Mouse (Mus musculus) CH12.LX (cell line): ENCODE results near the gene Casz1. TPM values are rescaled to one million over a fixed set of nuclear protein-coding genes. Genes with fewer than 3 reads are reported as not detected.

Experiments used
- DNase-seq: peaks from one replicate; pipeline ENCODE4 v3.0.0-alpha.2; 2013; ENCODE audit errors: extremely low read depth
- H3K27ac ChIP-seq: 2 replicates; pipeline ENCODE4 v1.5.1; 2012; ENCODE audit warnings: low read depth, mild to moderate bottlenecking, control low read depth, moderate library complexity; ENCODE audit not compliant: insufficient read depth
- H3K27me3 ChIP-seq: replicated peaks from 2 replicates; pipeline ENCODE3; 2012; ENCODE audit warnings: inconsistent platforms
- H3K36me3 ChIP-seq, 2 experiments: replicated peaks in 1 of 2; 2 replicates each; pipeline versions ENCODE3 to v1.6.1; 2012; ENCODE audit warnings: inconsistent platforms in 1 of 2, low read length in 1 of 2, mild to moderate bottlenecking in 1 of 2, mixed read lengths in 1 of 2, moderate library complexity in 1 of 2; ENCODE audit not compliant: control insufficient read depth in 1 of 2, insufficient read depth in 1 of 2
- H3K4me1 ChIP-seq, 2 experiments: 2 replicates each; pipeline ENCODE4 v1.6.1; 2012; ENCODE audit warnings: inconsistent platforms in 1 of 2, moderate library complexity in 1 of 2; ENCODE audit not compliant: insufficient read depth in 2 of 2, control insufficient read depth in 1 of 2
- H3K4me2 ChIP-seq: 2 replicates; pipeline ENCODE4 v1.6.1; 2012; ENCODE audit warnings: low read depth, mild to moderate bottlenecking, control low read depth; ENCODE audit not compliant: poor library complexity, insufficient read depth, severe bottlenecking
- H3K4me3 ChIP-seq, 3 experiments: fragments of 150-350 bp in 1 of 3; sonication (generic) in 1 of 3; replicated peaks in 1 of 3; 2 replicates each; pipeline versions ENCODE3 to v1.5.1; 2011 to 2012; ENCODE audit warnings: low read depth in 2 of 3, low read length in 2 of 3, mild to moderate bottlenecking in 2 of 3, moderate library complexity in 2 of 3, control low read depth in 1 of 3, improper control_type of control experiment in 1 of 3, inconsistent platforms in 1 of 3, mixed read lengths in 1 of 3; ENCODE audit not compliant: poor library complexity in 1 of 3
- H3K79me2 ChIP-seq: replicated peaks from 2 replicates; pipeline ENCODE4 v1.6.1; 2012; ENCODE audit warnings: mild to moderate bottlenecking, moderate library complexity; ENCODE audit not compliant: control insufficient read depth, poor library complexity, insufficient read depth, severe bottlenecking; ENCODE audit errors: extremely low read depth
- H3K9ac ChIP-seq: 2 replicates; pipeline ENCODE4 v1.6.1; 2012; ENCODE audit warnings: low read depth, mild to moderate bottlenecking, control low read depth, moderate library complexity; ENCODE audit not compliant: insufficient read depth
- H3K9me3 ChIP-seq: replicated peaks from 2 replicates; pipeline ENCODE3; 2012; ENCODE audit warnings: low read length, inconsistent platforms, mixed read lengths
- CHD1 ChIP-seq: IDR thresholded peaks from 2 replicates; pipeline ENCODE4 v1.6.1; 2012; ENCODE audit warnings: low read depth, low read length, improper control_type of control experiment, inconsistent platforms
- CHD2 ChIP-seq: IDR thresholded peaks from 2 replicates; pipeline ENCODE4 v1.6.1; 2011; ENCODE audit warnings: low read length, improper control_type of control experiment
- CTCF ChIP-seq, 2 experiments: IDR thresholded peaks in 1 of 2; conservative IDR thresholded peaks in 1 of 2; 2 replicates each; pipeline ENCODE4 v1.5.1; 2011 to 2012; ENCODE audit warnings: low read depth in 2 of 2, low read length in 2 of 2, improper control_type of control experiment in 1 of 2, inconsistent platforms in 1 of 2, mild to moderate bottlenecking in 1 of 2, moderate library complexity in 1 of 2
- ELF1 ChIP-seq: IDR thresholded peaks from 2 replicates; pipeline ENCODE4 v1.6.1; 2014; ENCODE audit warnings: low read depth, mild to moderate bottlenecking, inconsistent platforms, low read length, improper control_type of control experiment
- EP300 ChIP-seq: IDR thresholded peaks from 2 replicates; pipeline ENCODE4 v1.6.1; 2011; ENCODE audit warnings: low read length, improper control_type of control experiment
- ETS1 ChIP-seq: conservative IDR thresholded peaks from 2 replicates; pipeline ENCODE4 v1.6.1; 2012; ENCODE audit warnings: low read depth, mild to moderate bottlenecking, inconsistent platforms, low read length, improper control_type of control experiment, moderate library complexity
- GABPA ChIP-seq: IDR thresholded peaks from 2 replicates; pipeline ENCODE4 v1.6.1; 2012; ENCODE audit warnings: low read depth, low read length, improper control_type of control experiment, inconsistent platforms; ENCODE audit not compliant: insufficient replicate concordance
- HCFC1 ChIP-seq: IDR thresholded peaks from 2 replicates; pipeline ENCODE4 v1.6.1; 2012; ENCODE audit warnings: low read depth, mild to moderate bottlenecking, inconsistent platforms, low read length, improper control_type of control experiment
- JUND ChIP-seq: conservative IDR thresholded peaks from 2 replicates; pipeline ENCODE4 v1.6.1; 2011; ENCODE audit warnings: low read depth, low read length, improper control_type of control experiment
- MAFK ChIP-seq: IDR thresholded peaks from 2 replicates; pipeline ENCODE4 v1.6.1; 2011; ENCODE audit warnings: low read length, improper control_type of control experiment; ENCODE audit not compliant: insufficient replicate concordance
- MEF2A ChIP-seq: IDR thresholded peaks from 2 replicates; pipeline ENCODE4 v1.6.1; 2014; ENCODE audit warnings: low read depth, mild to moderate bottlenecking, inconsistent platforms, low read length, improper control_type of control experiment, borderline replicate concordance
- MXI1 ChIP-seq: IDR thresholded peaks from 2 replicates; pipeline ENCODE4 v1.6.1; 2011; ENCODE audit warnings: mild to moderate bottlenecking, low read depth, low read length, improper control_type of control experiment
- MYC ChIP-seq: IDR thresholded peaks from 2 replicates; pipeline ENCODE4 v1.6.1; 2011; ENCODE audit warnings: low read depth, mild to moderate bottlenecking, improper control_type of control experiment, low read length
- NELFE ChIP-seq: IDR thresholded peaks from 2 replicates; pipeline ENCODE4 v1.6.1; 2011; ENCODE audit warnings: low read depth, low read length, improper control_type of control experiment
- NRF1 ChIP-seq: IDR thresholded peaks from 2 replicates; pipeline ENCODE4 v1.6.1; 2014; ENCODE audit warnings: low read depth, mild to moderate bottlenecking, inconsistent platforms, low read length, improper control_type of control experiment, moderate library complexity
- PAX5 ChIP-seq: IDR thresholded peaks from 2 replicates; pipeline ENCODE4 v1.6.1; 2012; ENCODE audit warnings: low read length, inconsistent platforms, mixed read lengths
- POLR2A ChIP-seq: IDR thresholded peaks from 2 replicates; pipeline ENCODE4 v1.6.1; 2011; ENCODE audit warnings: low read depth, mild to moderate bottlenecking, improper control_type of control experiment, low read length
- SMC3 ChIP-seq: IDR thresholded peaks from 2 replicates; pipeline ENCODE4 v1.6.1; 2011; ENCODE audit warnings: low read depth, low read length, improper control_type of control experiment
- TCF12 ChIP-seq: IDR thresholded peaks from 2 replicates; pipeline ENCODE4 v1.6.1; 2014; ENCODE audit warnings: low read depth, mild to moderate bottlenecking, inconsistent platforms, low read length, improper control_type of control experiment
- UBTF ChIP-seq: IDR thresholded peaks from 2 replicates; pipeline ENCODE4 v1.6.1; 2012; ENCODE audit warnings: low read depth, mild to moderate bottlenecking, inconsistent platforms, low read length, improper control_type of control experiment, moderate library complexity
- USF2 ChIP-seq: conservative IDR thresholded peaks from 2 replicates; pipeline ENCODE4 v1.6.1; 2011; ENCODE audit warnings: low read depth, low read length, improper control_type of control experiment
- ZMIZ1 ChIP-seq: IDR thresholded peaks from 2 replicates; pipeline ENCODE4 v1.6.1; 2012; ENCODE audit warnings: low read depth, mild to moderate bottlenecking, inconsistent platforms, low read length, improper control_type of control experiment
- dilution Hi-C: fragments of 300-500 bp; cut with MboI; formaldehyde crosslinking; loops from 2 replicates; pipeline ENCODE4 v1.14.3; 2020; ENCODE audit warnings: low sequenced_read_pairs; ENCODE audit not compliant: extremely low pct_unique_long_range_greater_than_20kb, extremely low pct_ligation_motif_present
- in situ Hi-C: fragments of 300-500 bp; cut with MboI; formaldehyde crosslinking; loops from 3 replicates; pipeline ENCODE4 v1.14.3; 2019; ENCODE audit warnings: low sequenced_read_pairs, low pct_ligation_motif_present, low pct_unique_long_range_greater_than_20kb, mixed read lengths
- polyA plus RNA-seq: library from polyadenylated mRNA; unstranded; fragments of >175 nt; gene quantifications from 2 replicates; pipeline ENCODE4 v1.2.1, GENCODE M21; 2012; ENCODE audit warnings: low read depth; ENCODE audit not compliant: insufficient read length
- total RNA-seq, 2 experiments: library from RNA; depleted of rRNA; stranded (reverse); fragments of 300-350 nt in 1 of 2; fragments of >200 nt in 1 of 2; gene quantifications; 2 replicates each; pipeline ENCODE4 v1.2.3; 2012 to 2014

Gene Casz1
- total and polyA plus RNA-seq, 3 experiments, result 0.12 to 0.36 (median 0.17) TPM

DNA sequence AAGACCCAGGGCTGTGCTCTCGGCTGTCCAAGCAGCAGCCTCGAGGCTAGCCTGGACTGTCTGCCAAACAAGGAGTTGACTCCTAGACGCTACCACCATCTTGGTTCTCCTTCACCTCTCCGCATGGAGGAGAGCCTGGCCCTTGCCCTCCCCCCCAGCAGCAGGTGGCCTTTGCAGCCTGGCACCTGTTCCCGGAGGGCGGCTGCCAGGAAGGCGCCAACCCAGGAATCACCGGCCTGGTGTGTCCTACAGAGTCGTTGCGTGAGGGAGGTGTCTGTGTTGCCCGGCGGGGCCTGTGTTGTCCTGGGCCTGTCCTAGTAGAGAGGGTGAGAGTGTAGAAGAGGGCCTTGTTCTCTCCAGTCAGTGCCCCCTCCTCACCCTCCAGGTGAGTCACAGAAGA is 13.9 kb downstream of the Casz1 start:
- Histone ChIP-seq H3K27me3 (peaks cover 86% of the 10 kb centered on the region), H3K9me3 (no peaks in the 10 kb centered on the region), H3K4me2 (no peak overlapping the region), H3K79me2 (no peaks in the 10 kb centered on the region), H3K27ac (no peak overlapping the region), H3K36me3 (no peaks in the 10 kb centered on the region), H3K9ac (no peak overlapping the region), H3K4me1 (no peaks in the 10 kb centered on the region), H3K4me3 (no peak overlapping the region)
- in situ Hi-C loops (no loop called here), dilution Hi-C loops (no loop called here)
- no peak for TF ChIP-seq MXI1
- TF ChIP-seq JUND, result no peak
- TF ChIP-seq TCF12, result no peak
- TF ChIP-seq POLR2A, result no peak
- TF ChIP-seq CTCF (conservative IDR thresholded peaks at IDR 0.05 in 1 of 2, IDR thresholded peaks at IDR 0.05 in 1 of 2; ENCODE audit: low read depth in 2 of 2, low read length in 2 of 2), result no peak
- TF ChIP-seq PAX5, result no peak
- TF ChIP-seq CHD1, result no peak
- no peak for TF ChIP-seq ZMIZ1
- no peak for TF ChIP-seq SMC3
- TF ChIP-seq CHD2, result no peak
- no peak for TF ChIP-seq EP300
- no peak for TF ChIP-seq UBTF
- TF ChIP-seq NELFE, result no peak
- DNase-seq, result no peak

DNA sequence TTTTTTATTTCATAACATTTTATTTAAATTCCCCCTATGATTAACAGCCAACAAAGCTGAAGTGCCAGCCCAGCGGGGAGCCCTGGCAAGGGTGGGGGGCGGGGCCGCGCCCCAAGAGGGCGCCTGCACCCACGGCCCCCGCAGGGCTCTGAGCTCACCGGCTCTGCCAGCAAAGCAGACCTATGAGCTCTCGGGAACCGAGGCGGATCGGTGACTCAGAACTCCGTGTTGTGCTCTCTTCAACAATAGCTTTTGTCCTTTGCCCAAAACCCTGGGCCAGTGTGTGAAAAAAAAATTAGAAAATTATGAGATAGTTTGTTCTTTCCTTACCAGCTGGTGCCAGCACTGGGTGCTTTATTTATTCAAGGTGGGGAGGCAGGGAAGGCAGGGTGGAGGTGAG is 15.9 kb downstream of the Casz1 start:
- DNase-seq, result no peak
- in situ Hi-C loops, result no loop called here
- no peak overlapping the region for H3K27ac ChIP-seq
- H3K4me3 ChIP-seq, result no peak overlapping the region
- no peak overlapping the region for H3K9ac ChIP-seq
- H3K36me3 ChIP-seq, result no peaks in the 10 kb centered on the region
- H3K4me2 ChIP-seq, result no peak overlapping the region
- TF ChIP-seq ETS1 (no peak), NRF1 (no peak), HCFC1 (no peak), NELFE (no peak), MAFK (no peak), GABPA (no peak), USF2 (no peak), ZMIZ1 (no peak), ELF1 (no peak), MEF2A (no peak), MYC (no peak)
- H3K4me1 ChIP-seq, result no peaks in the 10 kb centered on the region
- no peaks in the 10 kb centered on the region for H3K79me2 ChIP-seq
- no peaks in the 10 kb centered on the region for H3K9me3 ChIP-seq
- H3K27me3 ChIP-seq, result peaks cover 92% of the 10 kb centered on the region
- dilution Hi-C loops, result no loop called here
